Mouse (Mus musculus) kidney, embryonic 16.5 days (tissue): ENCODE measurements around the gene Sec61a2. TPM values are rescaled to one million over a fixed set of nuclear protein-coding genes. Genes with fewer than 3 reads are reported as not detected.

Experiments
- ATAC-seq: fragments of 200-750 bp; cut with Nextera tagmentation; 2 replicates; pipeline ENCODE4 v1.8.0; 2017; ENCODE audit warnings: moderate TSS enrichment; ENCODE audit not compliant: low FRiP score, low TSS enrichment
- H3K27ac ChIP-seq: fragments of 300-500 bp; sonication (generic); 2 replicates; pipeline ENCODE4 v1.5.1; 2014; ENCODE audit warnings: low read length
- H3K27me3 ChIP-seq: fragments of 300-500 bp; sonication (generic); 2 replicates; pipeline ENCODE4 v1.6.1; 2014; ENCODE audit warnings: low read length, control low read depth, mixed read lengths; ENCODE audit not compliant: insufficient read depth
- H3K36me3 ChIP-seq: fragments of 300-500 bp; sonication (generic); 2 replicates; pipeline ENCODE4 v1.6.1; 2014; ENCODE audit warnings: low read length, control low read depth, mixed read lengths; ENCODE audit not compliant: insufficient read depth
- H3K4me1 ChIP-seq: fragments of 300-500 bp; sonication (generic); 2 replicates; pipeline ENCODE4 v1.6.1; 2014; ENCODE audit warnings: low read length, control low read depth, mixed read lengths; ENCODE audit not compliant: insufficient read depth
- H3K4me2 ChIP-seq: fragments of 300-500 bp; sonication (generic); replicated peaks from 2 replicates; pipeline ENCODE4 v1.6.1; 2014; ENCODE audit warnings: low read depth, low read length
- H3K4me3 ChIP-seq: fragments of 300-500 bp; sonication (generic); 2 replicates; pipeline ENCODE4 v1.5.1; 2014; ENCODE audit warnings: mild to moderate bottlenecking, low read length
- H3K9ac ChIP-seq: fragments of 300-500 bp; sonication (generic); replicated peaks from 2 replicates; pipeline ENCODE4 v1.6.1; 2014; ENCODE audit warnings: low read length
- H3K9me3 ChIP-seq: fragments of 300-500 bp; sonication (generic); 2 replicates; pipeline ENCODE4 v1.6.1; 2016; ENCODE audit warnings: low read length, control low read depth
- WGBS: fragments of 180-500 bp; shearing (Covaris S2); extraction: QIAGEN DNeasy Blood & Tissue Kit; methylation state at CpG from one replicate; pipeline ENCODE4 v1.1.7; 2014; 5-methylcytosine and 5-hydroxymethylcytosine counted together
- polyA plus RNA-seq: library from polyadenylated mRNA; unstranded; fragments of >200 nt; fragmentation: Nextera tagmentation; extraction: Ambion mirVana; gene quantifications from 2 replicates; pipeline ENCODE4 v1.2.1, GENCODE M21; 2015

The Sec61a2 gene
- polyA plus RNA-seq, 1 experiment from 2014 or later, result 77.6 TPM

GRCm38 (mm10) chr2:5906092-5906491, 10.9 kb upstream of the Sec61a2 start:
- Histone ChIP-seq H3K9me3 (no peaks in the 10 kb centered on the region), H3K27ac (no peak overlapping the region), H3K4me2 (no peak overlapping the region), H3K9ac (no peak overlapping the region), H3K4me3 (no peak overlapping the region), H3K4me1 (no peaks in the 10 kb centered on the region), H3K27me3 (no peaks in the 10 kb centered on the region), H3K36me3 (0 out of 2 replicates have a peak, but pooled peaks cover 3% of the 10 kb centered on the region)
- 33% methylated on average over 5 of the region's 5 CpGs for WGBS
- no peak for ATAC-seq

- Histone ChIP-seq H3K27me3 (no peaks in the 10 kb centered on the region), H3K36me3 (peaks cover 6% of the 10 kb centered on the region; the same call in 1 of the 2 replicates), H3K27ac (no peak overlapping the region), H3K4me3 (no peak overlapping the region), H3K9me3 (no peaks in the 10 kb centered on the region), H3K4me1 (peaks cover 4% of the 10 kb centered on the region; the same call in 1 of the 2 replicates), H3K9ac (no peak overlapping the region), H3K4me2 (no peak overlapping the region)
- WGBS, result 71% methylated on average over 5 of the region's 5 CpGs
- ATAC-seq, result no peak
These were observed 4.9 kb upstream of the Sec61a2 start for GRCm38 (mm10) chr2:5900145-5900544.

- Histone ChIP-seq H3K9me3 (no peaks in the 10 kb centered on the region), H3K4me3 (peak overlapping the region; percentile 91), H3K27ac (no peak overlapping the region), H3K27me3 (no peaks in the 10 kb centered on the region), H3K4me1 (peaks cover 10% of the 10 kb centered on the region), H3K9ac (peak overlapping the region; percentile 95), H3K36me3 (peaks cover 12% of the 10 kb centered on the region), H3K4me2 (peak overlapping the region; percentile 53)
- ATAC-seq, result no peak
- 20% methylated on average over 11 of the region's 11 CpGs for WGBS
These were observed 936 bp downstream of the Sec61a2 start for GRCm38 (mm10) chr2:5894296-5894695.

GRCm38 (mm10) chr2:5889412-5889811, 5.8 kb downstream of the Sec61a2 start:
- no peak overlapping the region for H3K27ac ChIP-seq
- no peaks in the 10 kb centered on the region for H3K27me3 ChIP-seq
- H3K9me3 ChIP-seq, result no peaks in the 10 kb centered on the region
- no peak overlapping the region for H3K4me3 ChIP-seq
- peaks cover 38% of the 10 kb centered on the region for H3K36me3 ChIP-seq
- 65% methylated on average over 2 of the region's 2 CpGs for WGBS
- ATAC-seq, result no peak
- H3K9ac ChIP-seq, result no peak overlapping the region
- peaks cover 6% of the 10 kb centered on the region; the same call in 1 of the 2 replicates for H3K4me1 ChIP-seq
- no peak overlapping the region for H3K4me2 ChIP-seq

GRCm38 (mm10) chr2:5888865-5889264, 6.4 kb downstream of the Sec61a2 start:
- no peak for ATAC-seq
- Histone ChIP-seq H3K27me3 (no peaks in the 10 kb centered on the region), H3K9ac (no peak overlapping the region), H3K27ac (no peak overlapping the region), H3K36me3 (peaks cover 41% of the 10 kb centered on the region), H3K4me3 (no peak overlapping the region), H3K9me3 (no peaks in the 10 kb centered on the region), H3K4me1 (peaks cover 4% of the 10 kb centered on the region; the same call in 1 of the 2 replicates), H3K4me2 (no peak overlapping the region)
- 85% methylated on average over 5 of the region's 5 CpGs for WGBS

- no peaks in the 10 kb centered on the region for H3K27me3 ChIP-seq
- H3K27ac ChIP-seq, result no peak overlapping the region
- H3K4me2 ChIP-seq, result no peak overlapping the region
- H3K36me3 ChIP-seq, result peaks cover 64% of the 10 kb centered on the region
- no peaks in the 10 kb centered on the region for H3K4me1 ChIP-seq
- 81% methylated on average over 3 of the region's 3 CpGs for WGBS
- no peak overlapping the region for H3K4me3 ChIP-seq
- no peaks in the 10 kb centered on the region for H3K9me3 ChIP-seq
- no peak overlapping the region for H3K9ac ChIP-seq
- no peak for ATAC-seq
These were observed 17.8 kb downstream of the Sec61a2 start for GRCm38 (mm10) chr2:5877446-5877845.

- Histone ChIP-seq H3K9ac (no peak overlapping the region), H3K4me1 (no peaks in the 10 kb centered on the region), H3K36me3 (peaks cover 64% of the 10 kb centered on the region), H3K27me3 (no peaks in the 10 kb centered on the region), H3K4me2 (no peak overlapping the region), H3K4me3 (no peak overlapping the region), H3K27ac (no peak overlapping the region), H3K9me3 (no peaks in the 10 kb centered on the region)
- no peak for ATAC-seq
- WGBS, result 88% methylated on average over 5 of the region's 5 CpGs
These were observed 25.5 kb downstream of the Sec61a2 start for GRCm38 (mm10) chr2:5869746-5870145.

- H3K36me3 ChIP-seq, result peaks cover 53% of the 10 kb centered on the region
- H3K27ac ChIP-seq, result no peak overlapping the region
- no peak overlapping the region for H3K4me3 ChIP-seq
- H3K4me1 ChIP-seq, result no peaks in the 10 kb centered on the region
- H3K27me3 ChIP-seq, result no peaks in the 10 kb centered on the region
- H3K9ac ChIP-seq, result no peak overlapping the region
- ATAC-seq, result no peak
- H3K9me3 ChIP-seq, result no peaks in the 10 kb centered on the region
- H3K4me2 ChIP-seq, result no peak overlapping the region
- WGBS, result 89% methylated on average over 2 of the region's 2 CpGs
These were observed 27.6 kb downstream of the Sec61a2 start for GRCm38 (mm10) chr2:5867681-5868080.

GRCm38 (mm10) chr2:5862834-5863233, 32.4 kb downstream of the Sec61a2 start, which contains the start of gene Gm13199:
TSS of gene Gm13199 (minus strand) at chr2:5862934.
- ATAC-seq, result no peak
- Histone ChIP-seq H3K4me2 (no peak within 1 kb of the TSS), H3K4me3 (no peak within 1 kb of the TSS), H3K9ac (no peak within 1 kb of the TSS), H3K4me1 (no peaks in the 10 kb centered on the region), H3K36me3 (peaks cover 50% of the 10 kb centered on the region), H3K27ac (no peak within 1 kb of the TSS), H3K27me3 (no peaks in the 10 kb centered on the region), H3K9me3 (no peaks in the 10 kb centered on the region)
- 94% methylated on average over 3 of the region's 3 CpGs for WGBS

- Histone ChIP-seq H3K4me1 (0 out of 2 replicates have a peak, but pooled peaks cover 2% of the 10 kb centered on the region), H3K4me3 (no peak overlapping the region), H3K9me3 (no peaks in the 10 kb centered on the region), H3K27ac (no peak overlapping the region), H3K36me3 (peaks cover 10% of the 10 kb centered on the region; the same call in 1 of the 2 replicates), H3K9ac (no peak overlapping the region), H3K27me3 (no peaks in the 10 kb centered on the region), H3K4me2 (no peak overlapping the region)
- WGBS, result 81% methylated on average over 5 of the region's 5 CpGs
- no peak for ATAC-seq
These were observed 43.4 kb downstream of the Sec61a2 start for GRCm38 (mm10) chr2:5851866-5852265.
